Mouse (Mus musculus): Measurements from ENCODE around the gene Maob. TPM values are rescaled to one million over a fixed set of nuclear protein-coding genes. Genes with fewer than 3 reads are reported as not detected.

The Maob gene
- polyA plus RNA-seq, 1 experiment from 2014 or later = 7.2 TPM

DNA sequence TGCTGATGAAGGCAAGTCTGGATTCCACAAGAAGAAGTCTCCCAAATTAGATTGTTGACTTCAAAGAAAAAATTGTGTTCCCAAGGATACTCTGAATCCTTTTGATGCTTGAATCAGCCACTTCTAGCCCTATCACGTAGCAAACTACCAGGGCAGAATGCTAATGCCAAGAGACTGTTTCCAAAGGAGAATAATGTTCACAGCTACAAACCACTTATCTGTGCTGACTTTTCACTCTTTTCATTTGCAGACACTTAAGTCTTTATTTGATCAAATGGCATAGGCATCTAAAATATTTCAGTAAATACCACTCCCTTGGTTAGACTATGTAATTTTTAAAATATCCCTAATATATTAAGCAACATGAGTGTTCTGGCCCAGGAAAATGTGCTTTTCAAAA is 68.2 kb downstream of the Maob start:
- ATAC-seq (replicated peaks; ENCODE audit: low FRiP score) = no peak
- no peaks in the 10 kb centered on the region for H3K9me3 ChIP-seq (replicated peaks)
- H3K27ac ChIP-seq = no peak overlapping the region
- WGBS = 83% methylated on average over 1 of the region's 1 CpGs
- no peak overlapping the region for H3K4me3 ChIP-seq (replicated peaks)
- no peak overlapping the region for H3K4me2 ChIP-seq
- H3K9ac ChIP-seq = no peak overlapping the region
- H3K4me1 ChIP-seq = no peaks in the 10 kb centered on the region
- H3K36me3 ChIP-seq = no peaks in the 10 kb centered on the region
- H3K27me3 ChIP-seq = no peaks in the 10 kb centered on the region

DNA sequence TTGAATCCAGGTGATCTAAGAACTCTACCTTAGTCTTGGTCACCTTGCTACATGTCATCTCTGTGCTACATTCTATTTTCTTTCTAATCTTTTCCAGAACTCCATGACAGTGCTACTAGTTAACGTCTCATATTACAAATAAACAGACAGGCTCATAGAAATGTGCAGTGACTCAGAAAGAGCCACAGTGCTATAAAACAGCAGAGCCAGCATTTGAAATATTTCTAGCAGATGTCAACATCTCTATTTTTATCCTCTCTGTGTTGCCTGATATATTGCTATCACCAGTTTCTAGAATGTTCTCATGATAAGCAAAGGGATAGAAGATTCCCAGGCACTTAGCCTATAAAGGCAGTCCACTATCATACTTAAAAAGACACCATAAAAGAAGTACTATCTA is 103.1 kb downstream of the Maob start:
- Histone ChIP-seq H3K27me3 (no peaks in the 10 kb centered on the region), H3K4me1 (no peaks in the 10 kb centered on the region), H3K36me3 (no peaks in the 10 kb centered on the region), H3K27ac (no peak overlapping the region), H3K4me3 (replicated peaks) (no peak overlapping the region), H3K4me2 (no peak overlapping the region), H3K9ac (no peak overlapping the region), H3K9me3 (replicated peaks) (no peaks in the 10 kb centered on the region)
- ATAC-seq (replicated peaks; ENCODE audit: low FRiP score) = no peak
- WGBS = 59% methylated on average over 1 of the region's 1 CpGs

DNA sequence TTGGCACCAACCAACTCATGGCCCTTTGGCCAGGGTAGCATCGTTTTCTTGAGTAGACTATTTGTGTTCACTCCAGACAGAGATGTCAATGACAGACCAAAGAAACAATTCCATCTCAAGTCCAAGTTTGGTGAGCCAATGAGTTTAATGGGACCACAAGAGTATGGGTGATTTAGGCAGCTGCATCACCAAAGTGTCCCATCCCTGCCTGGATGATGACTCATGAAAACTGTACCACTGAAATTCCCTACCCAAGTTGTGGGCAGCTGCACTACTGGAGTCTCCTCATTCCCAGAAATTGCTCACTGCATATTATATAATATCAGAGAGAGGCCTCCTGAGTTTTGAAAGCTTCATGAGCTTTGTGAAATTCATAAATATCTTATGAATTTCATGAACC is 111.1 kb downstream of the Maob start:
- H3K4me3 ChIP-seq (replicated peaks) = no peak overlapping the region
- no peak for ATAC-seq (replicated peaks; ENCODE audit: low FRiP score)
- H3K4me2 ChIP-seq = no peak overlapping the region
- no peaks in the 10 kb centered on the region for H3K9me3 ChIP-seq (replicated peaks)
- no peak overlapping the region for H3K27ac ChIP-seq
- H3K4me1 ChIP-seq = no peaks in the 10 kb centered on the region
- no peak overlapping the region for H3K9ac ChIP-seq
- no peaks in the 10 kb centered on the region for H3K36me3 ChIP-seq
- H3K27me3 ChIP-seq = no peaks in the 10 kb centered on the region
- 68% methylated on average over 1 of the region's 1 CpGs for WGBS

Other genes starting within 250 kb of the Maob start
- gene Maoa, start 197.7 kb downstream of the Maob start, polyA plus RNA-seq (2015; fragmentation: Nextera tagmentation; extraction: Ambion mirVana) = 17.2 and 19.1 TPM in 2 replicates
- gene Ndp, start 94.4 kb upstream of the Maob start, polyA plus RNA-seq (2015; fragmentation: Nextera tagmentation; extraction: Ambion mirVana) = 1.5 and 2.3 TPM in 2 replicates

Measured in kidney, embryonic 15.5 days (tissue).